In genomic region chr13:103620958-103621357, GRCm38 (mm10) we compare ENCODE assay signal across 5 mouse cellular contexts.
A peak's percentile ranks its signal among the peaks of the same experiment; 100 is the strongest.
DNase-seq lines count a peak whose midpoint lies in the region; ATAC-seq and TF ChIP-seq lines count a peak whose summit lies in the region.
"Not testable (repeated sequence)": the region's sequence is repeated elsewhere in the genome, so short reads cannot be mapped to it uniquely, and the experiment has no call there.

No protein-coding gene starts in this region.

- not testable (repeated sequence) for H3K27ac ChIP-seq in forebrain, postnatal 0 days (ENCODE audit: low read depth, low read length); hindbrain, embryonic 15.5 days (replicated peaks); hindbrain, postnatal 0 days; limb, embryonic 11.5 days (replicated peaks; ENCODE audit: low read depth, low read length)

- TF ChIP-seq CTCF in forebrain, postnatal 0 days (IDR thresholded peaks at IDR 0.05; ENCODE audit: low read depth); hindbrain, postnatal 0 days (IDR thresholded peaks at IDR 0.05; ENCODE audit: low read depth): not testable (repeated sequence)

- not testable (repeated sequence) for H3K4me2 ChIP-seq in forebrain, postnatal 0 days (ENCODE audit: low read depth); hindbrain, embryonic 15.5 days; hindbrain, postnatal 0 days (ENCODE audit: low read depth, low read length); limb, embryonic 11.5 days (ENCODE audit: low read depth, severe bottlenecking)

- not testable (repeated sequence) for DNase-seq in forebrain, postnatal 0 days
- DNase-seq in hindbrain, postnatal 0 days (ENCODE audit: low spot score): peak; percentile 48
- peak; percentile 10 for DNase-seq in layer of hippocampus, adult 9-11 months
- DNase-seq in limb, embryonic 11.5 days (ENCODE audit: low spot score): peak; percentile 10

- ATAC-seq in forebrain, postnatal 0 days: peak; percentile 12; the same call in 1 of the 2 replicates
- peak; percentile 45; the same call in 1 of the 2 replicates for ATAC-seq in hindbrain, embryonic 15.5 days (ENCODE audit: low FRiP score, low read depth)
- ATAC-seq in hindbrain, postnatal 0 days: peak; percentile 81
- ATAC-seq in limb, embryonic 11.5 days (ENCODE audit: insufficient number of reproducible peaks, low FRiP score, low TSS enrichment, low read depth): not testable (repeated sequence)

- H3K27me3 ChIP-seq in forebrain, postnatal 0 days (ENCODE audit: insufficient read depth, low read length); hindbrain, embryonic 15.5 days; hindbrain, postnatal 0 days (ENCODE audit: insufficient read depth, low read length); limb, embryonic 11.5 days (ENCODE audit: control insufficient read depth, insufficient read depth, low read length): not testable (repeated sequence)

- not testable (repeated sequence) for H3K9me3 ChIP-seq in forebrain, postnatal 0 days (ENCODE audit: low read length); hindbrain, embryonic 15.5 days; hindbrain, postnatal 0 days (ENCODE audit: low read length); limb, embryonic 11.5 days (ENCODE audit: control insufficient read depth, low read length)

- H3K9ac ChIP-seq in forebrain, postnatal 0 days; hindbrain, embryonic 15.5 days; hindbrain, postnatal 0 days (replicated peaks; ENCODE audit: low read length); limb, embryonic 11.5 days (ENCODE audit: low read length): not testable (repeated sequence)

- not testable (repeated sequence) for H3K4me1 ChIP-seq in forebrain, postnatal 0 days (ENCODE audit: insufficient read depth); hindbrain, embryonic 15.5 days (replicated peaks); hindbrain, postnatal 0 days (ENCODE audit: insufficient read depth, low read length); limb, embryonic 11.5 days (ENCODE audit: control insufficient read depth, insufficient read depth, low read length)

- H3K4me3 ChIP-seq in forebrain, postnatal 0 days (ENCODE audit: low read depth, low read length); hindbrain, embryonic 15.5 days; hindbrain, postnatal 0 days (ENCODE audit: low read length); limb, embryonic 11.5 days (ENCODE audit: low read depth, low read length): not testable (repeated sequence)

- 83% methylated on average over 5 of the region's 5 CpGs for WGBS in forebrain, postnatal 0 days
- 82% methylated on average over 5 of the region's 5 CpGs for whole genome bisulfite sequencing in hindbrain, embryonic 15.5 days
- WGBS in hindbrain, postnatal 0 days: 59% methylated on average over 5 of the region's 5 CpGs
- 89% methylated on average over 5 of the region's 5 CpGs for WGBS in limb, embryonic 11.5 days

- H3K36me3 ChIP-seq in forebrain, postnatal 0 days (ENCODE audit: insufficient read depth); hindbrain, embryonic 15.5 days; hindbrain, postnatal 0 days (ENCODE audit: insufficient read depth, low read length); limb, embryonic 11.5 days (ENCODE audit: control insufficient read depth, insufficient read depth, low read length): not testable (repeated sequence)
